Mouse (Mus musculus) intestine, embryonic 15.5 days (tissue): ENCODE measurements around the gene Hoxc9. TPM values are rescaled to one million over a fixed set of nuclear protein-coding genes. Genes with fewer than 3 reads are reported as not detected.

Source experiments
- ATAC-seq: fragments of 200-750 bp; cut with Nextera tagmentation; 2 replicates; pipeline ENCODE4 v1.8.0; 2017; ENCODE audit warnings: moderate TSS enrichment, moderate library complexity
- H3K27ac ChIP-seq: fragments of 300-500 bp; sonication (generic); 2 replicates; pipeline ENCODE4 v1.5.1; 2015; ENCODE audit warnings: mild to moderate bottlenecking, inconsistent platforms
- H3K27me3 ChIP-seq: fragments of 300-500 bp; sonication (generic); replicated peaks from 2 replicates; pipeline ENCODE4 v1.6.1; 2015; ENCODE audit warnings: inconsistent platforms
- H3K36me3 ChIP-seq: fragments of 300-500 bp; sonication (generic); 2 replicates; pipeline ENCODE4 v1.6.1; 2015; ENCODE audit warnings: inconsistent platforms
- H3K4me1 ChIP-seq: fragments of 300-500 bp; sonication (generic); replicated peaks from 2 replicates; pipeline ENCODE4 v1.6.1; 2015; ENCODE audit warnings: inconsistent platforms
- H3K4me2 ChIP-seq: fragments of 300-500 bp; sonication (generic); replicated peaks from 2 replicates; pipeline ENCODE4 v1.6.1; 2015; ENCODE audit warnings: mild to moderate bottlenecking, inconsistent platforms
- H3K4me3 ChIP-seq: fragments of 300-500 bp; sonication (generic); replicated peaks from 2 replicates; pipeline ENCODE4 v1.5.1; 2015; ENCODE audit warnings: inconsistent platforms
- H3K9ac ChIP-seq: fragments of 300-500 bp; sonication (generic); 2 replicates; pipeline ENCODE4 v1.6.1; 2015; ENCODE audit warnings: inconsistent platforms
- H3K9me3 ChIP-seq: fragments of 300-500 bp; sonication (generic); 2 replicates; pipeline ENCODE4 v1.6.1; 2016; ENCODE audit warnings: inconsistent platforms
- WGBS: fragments of 180-500 bp; shearing (Covaris S2); methylation state at CpG from one replicate; pipeline ENCODE4 v1.1.7; 2015; 5-methylcytosine and 5-hydroxymethylcytosine counted together
- polyA plus RNA-seq: library from polyadenylated mRNA; unstranded; fragments of >200 nt; fragmentation: Nextera tagmentation; extraction: Ambion mirVana; gene quantifications from 2 replicates; pipeline ENCODE4 v1.2.1, GENCODE M21; 2015

The Hoxc9 gene
- polyA plus RNA-seq, 1 experiment from 2014 or later, result 1.4 TPM

DNA sequence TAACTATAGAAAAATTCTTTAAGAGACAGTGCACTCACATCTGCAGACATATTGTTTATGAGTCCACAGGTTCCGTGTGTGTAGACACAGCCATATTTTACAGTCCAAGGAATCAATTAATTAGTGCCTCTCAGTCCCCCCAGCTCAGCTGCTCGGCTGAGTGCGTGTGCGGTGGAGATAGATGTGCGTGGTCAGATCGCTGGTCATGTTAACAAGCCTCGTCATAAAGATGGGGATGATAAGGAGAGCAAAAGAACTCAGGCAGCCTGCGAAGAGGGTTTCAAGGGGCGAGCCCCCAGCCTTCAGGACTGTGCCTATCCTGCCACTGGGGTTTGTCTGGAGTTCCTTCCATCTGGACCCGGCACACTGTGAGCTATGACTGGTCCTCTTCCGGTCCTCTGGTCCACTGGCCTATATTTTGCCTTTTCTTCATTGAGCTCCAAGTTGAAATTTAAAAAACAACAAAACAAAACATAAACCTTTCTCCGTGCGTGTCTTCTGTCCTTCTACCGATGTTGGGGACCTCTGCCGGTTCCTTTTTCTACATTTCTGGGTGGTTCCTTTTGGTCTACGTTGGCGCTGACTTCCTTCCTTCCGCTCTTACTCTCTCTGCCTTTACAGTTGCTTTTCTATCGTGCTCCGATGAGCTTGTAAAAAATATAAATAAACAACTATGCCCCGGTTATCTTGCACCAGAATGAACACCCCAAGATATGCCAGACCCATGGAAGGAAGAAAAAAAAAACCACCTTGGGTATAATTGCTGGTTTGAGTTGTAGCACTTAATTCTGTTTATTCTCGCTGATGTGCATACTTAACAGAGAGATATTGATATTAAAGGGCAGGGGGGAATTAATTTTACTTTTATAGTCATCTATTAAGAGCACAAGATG, 30.8 kb upstream of the Hoxc9 start:
- Histone ChIP-seq H3K4me3 (no peak overlapping the region), H3K9ac (no peak overlapping the region), H3K27ac (no peak overlapping the region), H3K27me3 (peaks cover 92% of the 10 kb centered on the region), H3K4me1 (0 out of 2 replicates have a peak, but pooled peaks cover 2% of the 10 kb centered on the region), H3K4me2 (no peak overlapping the region), H3K9me3 (no peaks in the 10 kb centered on the region), H3K36me3 (no peaks in the 10 kb centered on the region)
- WGBS, result 11% methylated on average over 22 of the region's 22 CpGs
- no peak for ATAC-seq

DNA sequence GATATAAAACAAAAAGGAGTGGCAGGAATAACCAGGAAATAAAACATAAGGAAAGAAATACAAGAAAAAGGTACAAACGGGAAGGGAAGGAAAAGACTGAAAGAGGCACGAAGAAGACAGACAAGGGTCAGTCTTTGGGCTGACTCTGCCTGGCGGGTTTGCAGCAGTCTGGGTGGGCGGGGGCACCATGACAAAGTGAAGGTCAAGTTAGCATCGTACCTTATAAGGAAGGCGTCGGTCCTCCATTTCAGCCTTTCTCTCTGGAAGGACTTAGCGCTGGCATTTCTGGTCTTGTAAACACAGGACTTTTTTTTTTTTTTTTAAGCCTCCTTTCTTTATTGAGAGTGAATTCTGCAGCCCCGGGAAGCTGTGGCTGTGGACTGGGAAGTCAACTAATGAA, 29.0 kb upstream of the Hoxc9 start:
- 0 out of 2 replicates have a peak, but pooled peaks cover 2% of the 10 kb centered on the region for H3K4me1 ChIP-seq
- no peak overlapping the region for H3K4me2 ChIP-seq
- no peaks in the 10 kb centered on the region for H3K36me3 ChIP-seq
- H3K9me3 ChIP-seq, result no peaks in the 10 kb centered on the region
- WGBS, result 3% methylated on average over 9 of the region's 9 CpGs
- no peak overlapping the region for H3K4me3 ChIP-seq
- H3K27ac ChIP-seq, result no peak overlapping the region
- ATAC-seq, result no peak
- H3K9ac ChIP-seq, result no peak overlapping the region
- peaks cover 92% of the 10 kb centered on the region for H3K27me3 ChIP-seq

GRCm38 (mm10) chr15:102948842-102949241, 27.4 kb upstream of the Hoxc9 start:
- peaks cover 92% of the 10 kb centered on the region for H3K27me3 ChIP-seq
- no peak overlapping the region for H3K27ac ChIP-seq
- H3K9me3 ChIP-seq, result no peaks in the 10 kb centered on the region
- H3K4me3 ChIP-seq, result no peak overlapping the region
- no peaks in the 10 kb centered on the region for H3K36me3 ChIP-seq
- no peak for ATAC-seq
- no peak overlapping the region for H3K4me2 ChIP-seq
- no peak overlapping the region for H3K9ac ChIP-seq
- 12% methylated on average over 2 of the region's 2 CpGs for WGBS
- no peaks in the 10 kb centered on the region for H3K4me1 ChIP-seq

GRCm38 (mm10) chr15:102949696-102950095, 26.5 kb upstream of the Hoxc9 start:
- no peak for ATAC-seq
- peaks cover 97% of the 10 kb centered on the region for H3K27me3 ChIP-seq
- no peak overlapping the region for H3K4me2 ChIP-seq
- H3K36me3 ChIP-seq, result no peaks in the 10 kb centered on the region
- no peaks in the 10 kb centered on the region for H3K4me1 ChIP-seq
- H3K9ac ChIP-seq, result no peak overlapping the region
- H3K27ac ChIP-seq, result no peak overlapping the region
- 1% methylated on average over 20 of the region's 20 CpGs for whole genome bisulfite sequencing
- no peak overlapping the region for H3K4me3 ChIP-seq
- no peaks in the 10 kb centered on the region for H3K9me3 ChIP-seq

GRCm38 (mm10) chr15:102950877-102951276, 25.4 kb upstream of the Hoxc9 start:
- Histone ChIP-seq H3K4me3 (no peak overlapping the region), H3K9me3 (no peaks in the 10 kb centered on the region), H3K4me1 (no peaks in the 10 kb centered on the region), H3K4me2 (no peak overlapping the region), H3K27me3 (peaks cover 95% of the 10 kb centered on the region), H3K36me3 (no peaks in the 10 kb centered on the region), H3K9ac (no peak overlapping the region), H3K27ac (no peak overlapping the region)
- no peak for ATAC-seq
- WGBS, result 3% methylated on average over 2 of the region's 2 CpGs

- no peak for ATAC-seq
- WGBS, result 4% methylated on average over 6 of the region's 6 CpGs
- Histone ChIP-seq H3K4me3 (no peak overlapping the region), H3K36me3 (no peaks in the 10 kb centered on the region), H3K9me3 (no peaks in the 10 kb centered on the region), H3K4me1 (no peaks in the 10 kb centered on the region), H3K4me2 (no peak overlapping the region), H3K27me3 (peaks cover 96% of the 10 kb centered on the region), H3K9ac (no peak overlapping the region), H3K27ac (no peak overlapping the region)
These were observed 22.7 kb upstream of the Hoxc9 start for GRCm38 (mm10) chr15:102953561-102953960.

GRCm38 (mm10) chr15:102954192-102955006, 21.8 kb upstream of the Hoxc9 start, which contains the start of gene Hoxc11:
Gene Hoxc11 (plus strand): TSS chr15:102954427.
- no peaks in the 10 kb centered on the region for H3K36me3 ChIP-seq
- peak; percentile 12 for ATAC-seq
- no peak within 1 kb of the TSS for H3K4me2 ChIP-seq
- H3K9me3 ChIP-seq, result no peaks in the 10 kb centered on the region
- H3K4me1 ChIP-seq, result no peaks in the 10 kb centered on the region
- WGBS, result 1% methylated on average over 57 of the region's 57 CpGs
- H3K27ac ChIP-seq, result no peak within 1 kb of the TSS
- peaks cover 92% of the 10 kb centered on the region for H3K27me3 ChIP-seq
- H3K9ac ChIP-seq, result no peak within 1 kb of the TSS
- H3K4me3 ChIP-seq, result 0 out of 2 replicates have a peak within 1 kb of the TSS, but pooled peaks have one; percentile 3

- no peak overlapping the region for H3K27ac ChIP-seq
- H3K4me2 ChIP-seq, result no peak overlapping the region
- no peak for ATAC-seq
- H3K36me3 ChIP-seq, result no peaks in the 10 kb centered on the region
- WGBS, result under 1% methylated on average over 28 of the region's 28 CpGs
- H3K9ac ChIP-seq, result no peak overlapping the region
- 0 out of 2 replicates have a peak overlapping the region, but pooled peaks have one; percentile 3 for H3K4me3 ChIP-seq
- 0 out of 2 replicates have a peak, but pooled peaks cover 1% of the 10 kb centered on the region for H3K4me1 ChIP-seq
- H3K27me3 ChIP-seq, result peaks cover 92% of the 10 kb centered on the region
- no peaks in the 10 kb centered on the region for H3K9me3 ChIP-seq
These were observed 21.2 kb upstream of the Hoxc9 start for GRCm38 (mm10) chr15:102955007-102955382.

GRCm38 (mm10) chr15:102955833-102956640, 20.2 kb upstream of the Hoxc9 start:
- 0 out of 2 replicates have a peak, but pooled peaks cover 6% of the 10 kb centered on the region for H3K4me1 ChIP-seq
- no peaks in the 10 kb centered on the region for H3K36me3 ChIP-seq
- no peak overlapping the region for H3K27ac ChIP-seq
- H3K4me3 ChIP-seq, result peak overlapping the region; percentile 10; the same call in 1 of the 2 replicates
- H3K9me3 ChIP-seq, result no peaks in the 10 kb centered on the region
- peaks cover 90% of the 10 kb centered on the region for H3K27me3 ChIP-seq
- no peak overlapping the region for H3K4me2 ChIP-seq
- 0 out of 2 replicates have a peak, but pooled peaks have one; percentile 46 for ATAC-seq
- WGBS, result 1% methylated on average over 40 of the region's 40 CpGs
- no peak overlapping the region for H3K9ac ChIP-seq

DNA sequence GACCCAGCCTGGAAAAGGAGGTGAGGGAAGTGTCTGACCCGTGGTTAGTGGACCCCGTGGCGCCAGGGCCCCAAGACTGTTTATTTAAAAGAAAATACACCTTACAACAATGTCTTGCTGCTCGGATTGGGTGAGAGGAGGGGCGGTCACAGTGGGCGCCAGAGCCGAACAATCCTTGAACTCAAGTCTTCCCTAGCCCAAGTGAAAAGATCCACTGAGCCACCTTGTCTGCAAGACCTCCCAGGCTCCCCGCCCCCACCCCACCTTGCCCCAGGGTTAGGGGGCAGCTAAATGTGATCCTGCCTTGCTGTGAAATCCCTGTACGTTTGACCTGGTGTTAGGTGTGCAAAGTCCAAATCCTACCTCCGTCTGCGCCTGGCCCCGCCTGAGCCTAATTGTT, 19.3 kb upstream of the Hoxc9 start:
- Histone ChIP-seq H3K27ac (no peak overlapping the region), H3K9ac (no peak overlapping the region), H3K4me1 (0 out of 2 replicates have a peak, but pooled peaks cover 6% of the 10 kb centered on the region), H3K27me3 (peaks cover 88% of the 10 kb centered on the region), H3K9me3 (no peaks in the 10 kb centered on the region), H3K36me3 (no peaks in the 10 kb centered on the region), H3K4me2 (no peak overlapping the region), H3K4me3 (no peak overlapping the region)
- WGBS, result 2% methylated on average over 12 of the region's 12 CpGs
- ATAC-seq, result no peak

GRCm38 (mm10) chr15:102959663-102960191, 16.5 kb upstream of the Hoxc9 start:
- Histone ChIP-seq H3K4me3 (peak overlapping the region; percentile 7; the same call in 1 of the 2 replicates), H3K4me2 (peak overlapping the region; percentile 47)

More at GRCm38 (mm10) chr15:102959663-102960191, 16.5 kb upstream of the Hoxc9 start:
- Histone ChIP-seq H3K9ac (no peak overlapping the region), H3K27me3 (peaks cover 83% of the 10 kb centered on the region), H3K4me1 (0 out of 2 replicates have a peak, but pooled peaks cover 6% of the 10 kb centered on the region), H3K36me3 (no peaks in the 10 kb centered on the region), H3K27ac (no peak overlapping the region), H3K9me3 (no peaks in the 10 kb centered on the region)
- ATAC-seq, result peak; percentile 83
- WGBS, result under 1% methylated on average over 13 of the region's 13 CpGs
